Mouse (Mus musculus) heart, embryonic 16.5 days (tissue): ENCODE measurements around the gene Stum. TPM values are rescaled to one million over a fixed set of nuclear protein-coding genes. Genes with fewer than 3 reads are reported as not detected.

Source experiments
- ATAC-seq: fragments of 200-750 bp; cut with Nextera tagmentation; replicated peaks from 2 replicates; pipeline ENCODE4 v1.8.0; 2017; ENCODE audit warnings: moderate number of reproducible peaks; ENCODE audit not compliant: insufficient read depth, low FRiP score; ENCODE audit errors: extremely low read depth
- H3K27ac ChIP-seq: fragments of 300-500 bp; sonication (generic); 2 replicates; pipeline ENCODE4 v1.5.1; 2014; ENCODE audit warnings: mild to moderate bottlenecking, low read length, control low read depth, moderate library complexity
- H3K27me3 ChIP-seq: fragments of 300-500 bp; sonication (generic); 2 replicates; pipeline ENCODE4 v1.6.1; 2014; ENCODE audit warnings: low read length, mixed read lengths; ENCODE audit not compliant: control insufficient read depth, insufficient read depth
- H3K36me3 ChIP-seq: fragments of 300-500 bp; sonication (generic); 2 replicates; pipeline ENCODE4 v1.6.1; 2014; ENCODE audit not compliant: control insufficient read depth, insufficient read depth
- H3K4me1 ChIP-seq: fragments of 300-500 bp; sonication (generic); 2 replicates; pipeline ENCODE4 v1.6.1; 2014; ENCODE audit warnings: low read length, mixed read lengths; ENCODE audit not compliant: control insufficient read depth, insufficient read depth
- H3K4me2 ChIP-seq: fragments of 300-500 bp; sonication (generic); 2 replicates; pipeline ENCODE4 v1.6.1; 2014; ENCODE audit warnings: low read depth, mild to moderate bottlenecking, control low read depth, low read length
- H3K4me3 ChIP-seq: fragments of 300-500 bp; sonication (generic); 2 replicates; pipeline ENCODE4 v1.5.1; 2014; ENCODE audit warnings: mild to moderate bottlenecking, control low read depth, low read length
- H3K9ac ChIP-seq: fragments of 300-500 bp; sonication (generic); 2 replicates; pipeline ENCODE4 v1.6.1; 2014; ENCODE audit warnings: low read length, control low read depth
- H3K9me3 ChIP-seq: fragments of 300-500 bp; sonication (generic); replicated peaks from 2 replicates; pipeline ENCODE4 v1.6.1; 2016; ENCODE audit warnings: low read length; ENCODE audit not compliant: control insufficient read depth
- WGBS: fragments of 180-500 bp; shearing (Covaris S2); extraction: QIAGEN DNeasy Blood & Tissue Kit; methylation state at CpG from one replicate; pipeline ENCODE4 v1.1.7; 2014; 5-methylcytosine and 5-hydroxymethylcytosine counted together
- polyA plus RNA-seq: library from polyadenylated mRNA; unstranded; fragments of >200 nt; fragmentation: Nextera tagmentation; extraction: Ambion mirVana; gene quantifications from 2 replicates; pipeline ENCODE4 v1.2.1, GENCODE M21; 2015

Stum gene
- polyA plus RNA-seq, 1 experiment from 2014 or later: 1.00 TPM

DNA sequence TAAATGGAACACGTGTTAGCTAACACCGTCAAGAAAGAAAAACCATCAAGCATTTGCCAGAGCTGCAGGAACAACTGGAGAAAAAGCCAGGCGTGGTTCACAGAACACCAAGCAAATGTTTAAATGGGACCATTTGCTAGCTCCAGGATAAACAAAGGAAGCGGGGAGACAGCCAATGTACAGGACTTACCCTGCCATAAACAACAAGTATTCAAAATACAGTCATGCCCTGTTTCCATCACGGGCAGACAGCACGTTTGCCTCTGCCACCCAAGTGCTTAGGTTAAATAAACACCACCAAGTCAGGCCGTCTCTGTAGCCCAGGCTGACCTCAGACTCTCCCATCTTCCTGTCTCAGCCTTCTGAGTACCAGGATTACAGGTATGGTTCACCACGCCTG lies 35.1 kb upstream of the Stum start:
- H3K9ac ChIP-seq: no peak overlapping the region
- H3K27ac ChIP-seq: no peak overlapping the region
- H3K27me3 ChIP-seq: peaks cover 39% of the 10 kb centered on the region
- H3K9me3 ChIP-seq: no peaks in the 10 kb centered on the region
- no peak overlapping the region for H3K4me3 ChIP-seq
- H3K36me3 ChIP-seq: no peaks in the 10 kb centered on the region
- 58% methylated on average over 8 of the region's 8 CpGs for WGBS
- H3K4me2 ChIP-seq: no peak overlapping the region
- peaks cover 16% of the 10 kb centered on the region for H3K4me1 ChIP-seq
- no peak for ATAC-seq

DNA sequence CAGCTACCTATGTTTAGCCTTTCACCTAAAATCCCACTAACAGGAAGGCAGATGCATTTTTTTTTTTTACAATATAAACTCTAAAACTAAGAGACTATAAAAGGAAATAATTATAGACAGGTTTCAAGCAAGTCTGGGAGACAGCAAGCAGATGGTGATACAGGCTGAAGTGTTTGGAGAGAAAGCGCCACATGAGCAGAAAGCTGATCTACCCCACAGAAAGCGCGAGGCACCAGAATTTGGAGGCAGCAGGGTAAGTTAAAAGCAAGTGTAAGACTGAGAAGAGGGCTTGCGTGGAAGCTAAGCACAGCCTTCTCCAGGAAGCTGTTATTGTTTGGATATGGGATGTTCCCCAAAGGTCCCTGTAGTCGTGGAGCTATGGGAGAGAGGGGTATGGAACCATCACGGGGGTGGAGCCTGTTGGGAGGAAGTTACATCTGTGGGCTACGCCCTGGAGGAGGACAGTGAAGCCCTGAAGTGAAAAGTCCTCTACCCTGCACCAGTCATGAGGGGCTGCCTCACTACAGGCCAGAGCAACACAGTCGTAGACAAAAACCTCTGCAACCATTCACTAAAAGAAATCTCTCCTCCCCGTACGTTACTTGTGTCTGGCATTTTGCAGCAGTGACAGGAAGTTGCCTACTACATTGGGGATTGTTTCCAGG lies 34.2 kb upstream of the Stum start:
- no peak overlapping the region for H3K4me2 ChIP-seq
- ATAC-seq: no peak
- H3K27ac ChIP-seq: no peak overlapping the region
- H3K9ac ChIP-seq: no peak overlapping the region
- WGBS: 57% methylated on average over 10 of the region's 10 CpGs
- H3K4me3 ChIP-seq: no peak overlapping the region
- no peaks in the 10 kb centered on the region for H3K36me3 ChIP-seq
- peaks cover 45% of the 10 kb centered on the region for H3K27me3 ChIP-seq
- no peaks in the 10 kb centered on the region for H3K9me3 ChIP-seq
- H3K4me1 ChIP-seq: peaks cover 16% of the 10 kb centered on the region

DNA sequence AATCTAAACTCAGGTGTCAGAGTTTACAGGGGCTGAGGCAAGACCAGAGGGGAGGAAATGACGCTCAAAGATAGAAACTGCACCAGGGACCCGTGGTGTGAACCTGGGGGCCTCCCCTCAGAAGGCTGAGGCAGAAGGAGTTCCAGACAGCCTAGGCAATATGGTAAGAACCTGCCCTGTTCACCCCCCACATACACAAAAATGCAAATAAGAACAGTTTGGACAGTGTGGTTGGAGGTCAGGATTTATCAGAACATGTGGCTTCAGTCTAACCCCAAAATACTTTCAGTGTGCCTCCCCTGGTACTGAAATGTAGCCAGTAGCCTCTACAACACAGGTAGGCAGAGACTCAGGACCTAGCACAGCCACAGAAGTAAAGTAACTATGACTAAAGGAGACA lies 30.8 kb upstream of the Stum start:
- H3K9ac ChIP-seq: no peak overlapping the region
- no peak overlapping the region for H3K4me3 ChIP-seq
- no peaks in the 10 kb centered on the region for H3K36me3 ChIP-seq
- peaks cover 18% of the 10 kb centered on the region for H3K4me1 ChIP-seq
- ATAC-seq: no peak
- no peak overlapping the region for H3K4me2 ChIP-seq
- no peaks in the 10 kb centered on the region for H3K9me3 ChIP-seq
- H3K27ac ChIP-seq: no peak overlapping the region
- 69% methylated on average over 2 of the region's 2 CpGs for WGBS
- peaks cover 40% of the 10 kb centered on the region for H3K27me3 ChIP-seq

DNA sequence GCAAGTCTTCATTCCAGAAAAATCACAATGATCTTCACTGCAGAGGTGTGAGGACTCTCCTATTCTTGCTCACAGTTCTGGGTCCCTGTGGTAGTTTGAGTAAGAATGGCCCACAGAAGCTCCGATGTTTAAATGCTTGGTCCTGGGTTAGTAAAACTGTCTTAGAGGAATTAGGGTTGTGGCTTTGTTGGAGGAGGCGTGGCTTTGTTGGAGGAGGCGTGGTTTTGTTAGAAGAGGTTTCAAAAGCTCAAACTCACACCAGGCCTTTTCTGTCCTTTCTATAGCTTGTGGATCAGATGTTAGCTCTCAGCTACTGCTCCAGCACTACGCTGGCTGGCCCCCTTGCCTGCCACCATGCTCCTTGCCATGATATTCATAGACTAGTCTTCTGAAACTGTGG lies 27.6 kb upstream of the Stum start:
- H3K4me2 ChIP-seq: no peak overlapping the region
- H3K4me3 ChIP-seq: no peak overlapping the region
- H3K27me3 ChIP-seq: peaks cover 43% of the 10 kb centered on the region
- H3K4me1 ChIP-seq: peaks cover 2% of the 10 kb centered on the region; the same call in 1 of the 2 replicates
- H3K9ac ChIP-seq: no peak overlapping the region
- H3K9me3 ChIP-seq: no peaks in the 10 kb centered on the region
- ATAC-seq: no peak
- H3K27ac ChIP-seq: no peak overlapping the region
- no peaks in the 10 kb centered on the region for H3K36me3 ChIP-seq
- WGBS: 49% methylated on average over 4 of the region's 4 CpGs

DNA sequence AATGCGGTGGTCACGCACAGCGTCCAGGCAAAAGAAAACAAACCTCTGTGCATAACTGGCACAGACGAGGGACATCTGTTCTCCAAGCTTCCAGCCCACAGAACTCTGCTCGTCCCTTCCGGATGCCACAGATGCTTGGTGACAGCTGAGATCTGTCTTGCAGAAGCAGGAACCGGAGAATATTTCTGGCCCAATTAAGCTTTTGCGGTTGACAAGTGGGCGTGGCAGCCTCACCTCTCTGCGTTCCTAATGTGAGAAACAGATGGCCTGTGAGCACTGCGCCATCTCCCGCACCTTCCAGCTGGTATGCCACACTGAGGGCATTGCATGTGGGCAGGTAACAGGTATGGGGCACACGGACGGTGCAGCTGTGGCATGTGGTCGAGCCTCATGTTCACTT lies 27.1 kb upstream of the Stum start:
- Histone ChIP-seq H3K9me3 (no peaks in the 10 kb centered on the region), H3K27ac (no peak overlapping the region), H3K4me1 (peaks cover 2% of the 10 kb centered on the region; the same call in 1 of the 2 replicates), H3K36me3 (no peaks in the 10 kb centered on the region), H3K27me3 (peaks cover 39% of the 10 kb centered on the region), H3K4me2 (no peak overlapping the region), H3K9ac (no peak overlapping the region), H3K4me3 (no peak overlapping the region)
- no peak for ATAC-seq
- 46% methylated on average over 15 of the region's 15 CpGs for WGBS

DNA sequence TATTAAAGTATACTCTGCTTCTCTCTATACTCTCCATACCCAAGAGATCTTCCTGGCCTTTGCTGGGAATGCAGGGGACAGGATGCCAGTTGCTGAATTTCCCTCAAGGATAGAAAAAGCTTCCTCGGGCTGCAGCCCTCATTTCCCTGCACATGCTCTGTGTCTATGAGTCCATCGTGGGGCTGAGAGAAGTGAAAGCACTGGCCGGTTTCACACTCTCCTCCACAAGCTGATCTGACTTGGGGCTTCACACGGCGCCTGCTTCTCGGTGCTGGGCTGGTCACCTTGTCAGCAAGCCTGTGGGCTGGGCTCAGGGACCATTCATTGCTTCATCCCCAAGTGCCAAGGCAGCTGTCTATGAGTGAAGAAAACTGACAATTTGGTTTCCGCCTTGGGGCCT lies 25.4 kb upstream of the Stum start:
- peaks cover 36% of the 10 kb centered on the region for H3K27me3 ChIP-seq
- 51% methylated on average over 7 of the region's 7 CpGs for WGBS
- no peak for ATAC-seq
- no peak overlapping the region for H3K9ac ChIP-seq
- no peak overlapping the region for H3K27ac ChIP-seq
- no peaks in the 10 kb centered on the region for H3K9me3 ChIP-seq
- no peaks in the 10 kb centered on the region for H3K36me3 ChIP-seq
- peaks cover 2% of the 10 kb centered on the region; the same call in 1 of the 2 replicates for H3K4me1 ChIP-seq
- no peak overlapping the region for H3K4me2 ChIP-seq
- H3K4me3 ChIP-seq: no peak overlapping the region

GRCm38 (mm10) chr1:180507291-180507791 lies 24.0 kb upstream of the Stum start:
- H3K4me1 ChIP-seq: peaks cover 2% of the 10 kb centered on the region; the same call in 1 of the 2 replicates
- 59% methylated on average over 7 of the region's 7 CpGs for WGBS
- no peak overlapping the region for H3K27ac ChIP-seq
- no peak overlapping the region for H3K4me3 ChIP-seq
- peaks cover 26% of the 10 kb centered on the region for H3K27me3 ChIP-seq
- no peak for ATAC-seq
- H3K9me3 ChIP-seq: no peaks in the 10 kb centered on the region
- H3K36me3 ChIP-seq: no peaks in the 10 kb centered on the region
- H3K9ac ChIP-seq: no peak overlapping the region
- no peak overlapping the region for H3K4me2 ChIP-seq

DNA sequence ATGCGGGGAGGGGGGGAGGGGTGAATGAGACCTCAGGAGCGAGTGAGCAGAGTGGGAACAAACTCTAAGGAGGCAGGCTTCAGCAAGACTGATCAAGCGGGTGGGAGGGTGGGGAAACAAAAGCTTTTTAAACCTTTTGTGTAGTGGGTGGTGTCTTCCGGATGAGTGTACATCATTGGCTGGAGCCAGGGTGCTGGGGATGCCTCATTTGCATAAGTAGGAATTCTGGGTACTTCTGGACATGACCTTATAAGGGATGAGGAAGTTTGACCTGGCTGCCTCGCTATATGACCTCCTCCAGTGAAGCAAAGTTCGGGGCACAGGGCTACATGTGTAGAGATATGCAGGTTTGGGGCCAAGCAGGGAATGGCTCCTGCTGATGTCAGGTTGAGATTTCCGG lies 23.0 kb upstream of the Stum start:
- no peak overlapping the region for H3K4me3 ChIP-seq
- H3K36me3 ChIP-seq: no peaks in the 10 kb centered on the region
- H3K9me3 ChIP-seq: no peaks in the 10 kb centered on the region
- H3K9ac ChIP-seq: no peak overlapping the region
- peaks cover 25% of the 10 kb centered on the region for H3K27me3 ChIP-seq
- no peak overlapping the region for H3K4me2 ChIP-seq
- H3K27ac ChIP-seq: no peak overlapping the region
- no peak for ATAC-seq
- H3K4me1 ChIP-seq: peaks cover 2% of the 10 kb centered on the region; the same call in 1 of the 2 replicates
- 87% methylated on average over 7 of the region's 7 CpGs for whole genome bisulfite sequencing

- Histone ChIP-seq H3K27me3 (peaks cover 18% of the 10 kb centered on the region), H3K4me2 (no peak overlapping the region), H3K27ac (no peak overlapping the region), H3K4me1 (no peaks in the 10 kb centered on the region), H3K9ac (no peak overlapping the region), H3K9me3 (no peaks in the 10 kb centered on the region), H3K36me3 (no peaks in the 10 kb centered on the region), H3K4me3 (no peak overlapping the region)
- 74% methylated on average over 5 of the region's 5 CpGs for WGBS
- no peak for ATAC-seq
Measured at GRCm38 (mm10) chr1:180504899-180505298, 21.6 kb upstream of the Stum start.
